Mouse (Mus musculus) heart, embryonic 14.5 days (tissue): ENCODE data around the gene Arid5b. TPM values are rescaled to one million over a fixed set of nuclear protein-coding genes. Genes with fewer than 3 reads are reported as not detected.

ENCODE experiments used
- ATAC-seq: fragments of 200-750 bp; cut with Nextera tagmentation; 2 replicates; pipeline ENCODE4 v1.8.0; 2017; ENCODE audit warnings: low read depth, moderate TSS enrichment; ENCODE audit not compliant: insufficient number of reproducible peaks, insufficient read depth, low FRiP score
- H3K27ac ChIP-seq, 2 experiments: fragments of 200-500 bp in 1 of 2; fragments of 300-500 bp in 1 of 2; sonication (generic) in 1 of 2; replicated peaks in 1 of 2; 2 replicates each; pipeline ENCODE4 v1.5.1; 2012 to 2014; ENCODE audit warnings: low read depth in 2 of 2, low read length in 2 of 2, control low read depth in 1 of 2, mild to moderate bottlenecking in 1 of 2, mixed read lengths in 1 of 2; ENCODE audit not compliant: control insufficient read depth in 1 of 2, insufficient read depth in 1 of 2
- H3K27me3 ChIP-seq: fragments of 300-500 bp; sonication (generic); 2 replicates; pipeline ENCODE4 v1.6.1; 2014; ENCODE audit warnings: mild to moderate bottlenecking, low read length, control low read depth; ENCODE audit not compliant: control insufficient read depth, insufficient read depth
- H3K36me3 ChIP-seq: fragments of 300-500 bp; sonication (generic); 2 replicates; pipeline ENCODE4 v1.6.1; 2014; ENCODE audit warnings: mild to moderate bottlenecking, control low read depth, low read length, mixed read lengths; ENCODE audit not compliant: control insufficient read depth, insufficient read depth
- H3K4me1 ChIP-seq, 2 experiments: fragments of 200-500 bp in 1 of 2; fragments of 300-500 bp in 1 of 2; sonication (generic) in 1 of 2; 2 replicates each; pipeline ENCODE4 v1.6.1; 2012 to 2014; ENCODE audit warnings: low read length in 2 of 2, control low read depth in 1 of 2, mixed read lengths in 1 of 2; ENCODE audit not compliant: control insufficient read depth in 2 of 2, insufficient read depth in 2 of 2
- H3K4me2 ChIP-seq: fragments of 300-500 bp; sonication (generic); 2 replicates; pipeline ENCODE4 v1.6.1; 2014; ENCODE audit warnings: mild to moderate bottlenecking, low read length
- H3K4me3 ChIP-seq, 2 experiments: fragments of 200-500 bp in 1 of 2; fragments of 300-500 bp in 1 of 2; sonication (generic) in 1 of 2; 2 replicates each; pipeline ENCODE4 v1.5.1; 2012 to 2014; ENCODE audit warnings: low read length in 2 of 2, mild to moderate bottlenecking in 2 of 2, control low read depth in 1 of 2, low read depth in 1 of 2, moderate library complexity in 1 of 2; ENCODE audit not compliant: control insufficient read depth in 1 of 2, insufficient read depth in 1 of 2
- H3K9ac ChIP-seq: fragments of 300-500 bp; sonication (generic); 2 replicates; pipeline ENCODE4 v1.6.1; 2014; ENCODE audit warnings: mild to moderate bottlenecking, low read length
- H3K9me3 ChIP-seq: fragments of 300-500 bp; sonication (generic); 2 replicates; pipeline ENCODE4 v1.6.1; 2016; ENCODE audit warnings: low read length, control low read depth; ENCODE audit not compliant: control insufficient read depth
- WGBS: fragments of 180-500 bp; shearing (Covaris S2); extraction: QIAGEN DNeasy Blood & Tissue Kit; methylation state at CpG from one replicate; pipeline ENCODE4 v1.1.7; 2014; 5-methylcytosine and 5-hydroxymethylcytosine counted together
- polyA plus RNA-seq: library from polyadenylated mRNA; unstranded; fragments of >200 nt; fragmentation: Nextera tagmentation; extraction: Ambion mirVana; gene quantifications from 2 replicates; pipeline ENCODE4 v1.2.1, GENCODE M21; 2014

Gene Arid5b
- polyA plus RNA-seq, 1 experiment from 2014 or later: 23.0 TPM

DNA sequence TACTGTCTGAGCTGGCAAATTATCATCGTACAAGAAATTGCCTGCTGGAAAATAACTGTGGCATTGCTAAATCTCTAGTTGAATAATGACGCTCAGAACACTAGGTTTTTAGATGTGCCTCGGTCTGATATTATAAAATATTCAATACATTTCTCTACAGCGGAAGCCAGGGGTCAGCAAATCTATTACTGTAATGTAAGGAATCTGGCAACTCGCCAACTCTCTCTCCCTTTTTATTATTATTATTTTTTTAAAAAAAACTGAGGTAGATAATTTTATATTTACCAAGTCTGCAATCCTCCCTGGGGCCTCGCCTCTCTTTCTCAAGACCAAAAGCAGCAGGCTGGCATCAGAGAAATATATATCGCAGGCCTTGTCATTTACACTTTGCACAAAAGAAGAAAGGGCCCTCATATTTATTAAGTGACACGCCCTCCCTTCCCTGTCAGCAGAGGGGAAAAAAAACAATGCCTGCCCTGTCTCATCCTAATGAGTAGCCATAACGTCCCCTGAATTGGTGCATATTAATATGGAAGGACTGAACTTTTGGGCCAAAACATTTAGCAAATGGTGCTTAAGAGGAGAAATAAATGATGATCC is 172.1 kb downstream of the Arid5b start:
- no peak for ATAC-seq
- H3K4me3 ChIP-seq: no peak overlapping the region
- no peaks in the 10 kb centered on the region for H3K9me3 ChIP-seq
- WGBS: 69% methylated on average over 9 of the region's 9 CpGs
- no peaks in the 10 kb centered on the region for H3K27me3 ChIP-seq
- H3K4me1 ChIP-seq: peaks cover 18 to 53% of the 10 kb centered on the region in 2 experiments
- no peak overlapping the region for H3K9ac ChIP-seq
- H3K4me2 ChIP-seq: no peak overlapping the region
- H3K27ac ChIP-seq: no peak overlapping the region; a peak in 1 of 4 replicates
- H3K36me3 ChIP-seq: peaks cover 8% of the 10 kb centered on the region

DNA sequence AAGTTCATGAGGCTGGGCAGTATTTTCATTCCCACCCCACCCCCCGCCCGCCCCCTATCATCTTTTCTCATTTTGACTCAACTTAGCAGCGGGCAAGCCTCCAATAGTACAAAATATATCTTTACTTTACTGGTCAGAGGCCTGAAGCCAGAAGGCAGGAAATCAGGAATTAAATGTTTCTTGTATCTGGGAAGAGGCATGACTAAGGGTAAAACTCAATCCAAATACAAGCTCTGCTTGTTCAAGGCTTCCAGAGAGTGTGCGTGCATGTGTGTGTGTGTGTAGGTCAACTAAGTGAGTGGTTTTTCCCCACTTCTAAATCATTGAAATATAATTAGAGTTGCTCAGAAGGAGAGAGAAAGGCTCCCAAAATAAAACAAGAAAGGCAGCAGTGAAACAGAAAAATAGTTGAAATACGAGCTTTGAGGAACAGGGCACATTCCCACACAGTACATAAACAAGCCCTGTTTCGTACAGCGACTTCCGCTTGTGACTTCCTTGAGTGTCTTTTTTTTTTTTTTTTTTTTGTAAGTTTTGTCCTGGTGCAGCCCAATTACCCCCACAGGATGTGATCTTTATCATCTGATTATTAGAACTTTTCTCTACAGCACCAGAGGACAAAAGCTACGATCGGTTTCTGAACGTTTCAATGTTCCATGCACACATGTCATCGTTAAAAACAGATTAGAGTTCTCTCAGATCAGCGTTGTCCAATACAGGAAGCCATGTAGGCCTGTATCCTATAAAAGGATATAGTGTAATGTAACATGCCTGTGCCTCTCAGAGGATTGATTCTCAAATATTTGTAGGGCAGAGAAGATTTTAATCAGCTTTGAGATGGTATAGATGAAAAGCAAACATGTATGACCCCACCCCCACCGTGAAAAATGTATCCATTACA is 173.4 kb downstream of the Arid5b start:
- ATAC-seq: no peak
- no peak overlapping the region; the same call in 1 of the 2 replicates for H3K9ac ChIP-seq
- H3K4me3 ChIP-seq: no peak overlapping the region
- peak overlapping the region; percentile 76 to 79 for H3K27ac ChIP-seq
- H3K9me3 ChIP-seq: no peaks in the 10 kb centered on the region
- H3K36me3 ChIP-seq: peaks cover 21% of the 10 kb centered on the region
- no peak overlapping the region for H3K4me2 ChIP-seq
- WGBS: 57% methylated on average over 14 of the region's 14 CpGs
- no peaks in the 10 kb centered on the region for H3K27me3 ChIP-seq
- peaks cover 18 to 46% of the 10 kb centered on the region in 2 experiments for H3K4me1 ChIP-seq

DNA sequence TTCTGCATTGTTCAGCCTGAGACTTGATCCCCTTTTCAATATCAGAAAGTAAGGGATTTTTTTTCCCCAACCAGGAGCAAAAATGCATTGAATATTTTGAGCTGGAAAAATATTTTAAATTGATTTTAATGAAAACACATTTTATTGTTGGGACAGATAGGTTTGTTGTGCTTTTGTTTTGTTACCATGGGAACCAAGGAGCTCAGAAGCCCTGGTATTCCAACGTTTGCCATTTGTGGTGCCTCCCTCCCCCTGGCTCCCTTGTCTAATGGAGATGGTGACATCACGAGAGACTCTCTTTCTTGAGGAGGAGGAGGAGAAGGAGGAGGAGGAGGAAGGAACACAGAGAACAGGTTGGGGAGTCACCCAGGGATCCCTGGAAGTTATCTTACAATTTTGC is 174.1 kb downstream of the Arid5b start:
- ATAC-seq: no peak
- H3K4me3 ChIP-seq: no peak overlapping the region
- no peak overlapping the region; the same call in 1 of the 2 replicates for H3K9ac ChIP-seq
- WGBS: 8% methylated on average over 2 of the region's 2 CpGs
- peaks cover 18 to 46% of the 10 kb centered on the region in 2 experiments for H3K4me1 ChIP-seq
- 0 out of 2 replicates have a peak overlapping the region, but pooled peaks have one; percentile 4 for H3K4me2 ChIP-seq
- H3K27ac ChIP-seq: peak overlapping the region; percentile 62 to 76; a peak in 3 of 4 replicates
- peaks cover 27% of the 10 kb centered on the region for H3K36me3 ChIP-seq
- H3K27me3 ChIP-seq: no peaks in the 10 kb centered on the region
- H3K9me3 ChIP-seq: no peaks in the 10 kb centered on the region

DNA sequence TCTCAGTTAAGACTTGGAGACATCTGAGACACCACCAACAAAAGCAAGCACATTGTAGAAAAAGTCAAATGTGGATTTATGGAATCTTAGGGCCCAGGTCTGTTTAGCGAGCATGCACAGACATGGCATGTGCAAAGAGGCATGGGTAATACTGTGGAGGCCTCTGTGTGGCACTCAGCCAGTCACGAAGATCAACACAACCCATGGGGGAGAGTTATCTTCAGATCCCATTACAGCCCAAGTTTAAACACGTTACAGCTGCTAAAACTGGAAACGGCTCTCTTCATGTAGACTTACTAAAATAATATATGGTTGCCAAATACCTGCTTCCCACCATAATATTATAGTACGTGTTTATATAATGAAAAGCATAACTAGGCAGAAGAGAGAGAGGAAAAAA is 174.6 kb downstream of the Arid5b start:
- Histone ChIP-seq H3K27me3 (no peaks in the 10 kb centered on the region), H3K27ac (peak overlapping the region; percentile 69 to 76), H3K36me3 (peaks cover 32% of the 10 kb centered on the region), H3K4me2 (0 out of 2 replicates have a peak overlapping the region, but pooled peaks have one; percentile 4), H3K9me3 (no peaks in the 10 kb centered on the region), H3K4me3 (no peak overlapping the region), H3K4me1 (peaks cover 18 to 46% of the 10 kb centered on the region in 2 experiments), H3K9ac (no peak overlapping the region)
- 0 out of 2 replicates have a peak, but pooled peaks have one; percentile 72 for ATAC-seq
- WGBS: 25% methylated on average over 5 of the region's 5 CpGs

DNA sequence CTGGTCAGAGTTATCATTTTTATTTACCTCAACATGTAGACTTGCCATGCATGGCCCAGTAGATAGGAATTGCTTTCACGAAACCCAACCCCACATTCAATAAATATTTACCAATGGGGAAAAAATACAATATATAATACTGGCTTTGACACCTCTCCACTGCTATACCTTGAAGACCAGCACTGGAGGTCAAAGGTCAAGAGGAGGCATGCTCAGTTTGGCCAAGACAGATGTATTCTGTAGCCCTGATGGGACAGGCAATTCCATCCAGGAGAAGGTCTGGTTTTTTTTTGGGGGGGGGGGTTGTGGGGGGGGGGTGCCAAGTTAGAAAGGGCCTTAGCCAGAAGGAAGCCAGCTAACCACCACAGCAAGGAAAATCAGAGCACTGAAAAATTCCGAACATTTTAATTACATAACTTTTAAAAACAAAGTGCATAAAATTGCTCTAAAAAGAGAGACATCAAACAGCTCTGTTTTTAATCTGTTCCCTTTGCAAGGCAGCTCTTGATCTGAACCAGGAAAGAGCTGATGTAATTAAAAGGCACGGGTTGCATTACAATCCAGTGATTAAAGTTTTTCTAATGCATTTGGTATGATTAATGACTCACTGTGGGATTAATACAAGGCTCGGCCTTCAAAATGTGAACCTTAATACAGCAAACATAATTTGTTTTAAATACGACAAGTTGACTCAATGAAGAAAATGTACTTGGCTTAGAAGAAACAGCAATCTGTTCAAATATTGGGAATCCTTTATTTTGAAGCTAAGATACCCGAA is 175.3 kb downstream of the Arid5b start:
- Histone ChIP-seq H3K36me3 (peaks cover 39% of the 10 kb centered on the region), H3K27ac (peak overlapping the region; percentile 37 to 76; a peak in 3 of 4 replicates), H3K9me3 (no peaks in the 10 kb centered on the region), H3K4me2 (no peak overlapping the region), H3K4me3 (no peak overlapping the region), H3K27me3 (no peaks in the 10 kb centered on the region), H3K4me1 (peaks cover 18 to 46% of the 10 kb centered on the region in 2 experiments), H3K9ac (no peak overlapping the region)
- 78% methylated on average over 6 of the region's 6 CpGs for WGBS
- no peak for ATAC-seq

DNA sequence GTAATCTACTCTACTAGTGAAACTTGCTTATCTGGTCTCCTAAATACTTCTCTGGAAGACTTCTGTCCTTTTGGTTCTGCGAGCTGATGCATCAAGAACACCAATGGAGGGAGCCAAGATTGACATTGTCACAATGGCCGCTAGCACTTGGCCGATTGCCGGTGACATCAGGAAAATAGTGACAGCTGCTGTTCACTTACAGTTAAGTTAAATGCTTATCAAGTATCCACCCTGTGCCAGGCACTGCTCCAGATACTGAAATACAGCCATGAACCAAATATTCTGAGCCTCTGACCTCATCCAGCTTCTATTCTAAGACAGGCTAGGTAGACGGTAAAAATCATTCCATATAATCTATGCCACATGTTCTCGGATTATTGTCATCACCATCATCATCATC is 176.0 kb downstream of the Arid5b start:
- H3K4me1 ChIP-seq: peaks cover 15 to 46% of the 10 kb centered on the region in 2 experiments
- H3K9ac ChIP-seq: no peak overlapping the region
- ATAC-seq: no peak
- peaks cover 43% of the 10 kb centered on the region for H3K36me3 ChIP-seq
- H3K9me3 ChIP-seq: no peaks in the 10 kb centered on the region
- no peak overlapping the region for H3K4me2 ChIP-seq
- H3K27me3 ChIP-seq: no peaks in the 10 kb centered on the region
- no peak overlapping the region for H3K4me3 ChIP-seq
- H3K27ac ChIP-seq: peak overlapping the region; percentile 37 to 59; a peak in 3 of 4 replicates
- WGBS: 44% methylated on average over 6 of the region's 6 CpGs

DNA sequence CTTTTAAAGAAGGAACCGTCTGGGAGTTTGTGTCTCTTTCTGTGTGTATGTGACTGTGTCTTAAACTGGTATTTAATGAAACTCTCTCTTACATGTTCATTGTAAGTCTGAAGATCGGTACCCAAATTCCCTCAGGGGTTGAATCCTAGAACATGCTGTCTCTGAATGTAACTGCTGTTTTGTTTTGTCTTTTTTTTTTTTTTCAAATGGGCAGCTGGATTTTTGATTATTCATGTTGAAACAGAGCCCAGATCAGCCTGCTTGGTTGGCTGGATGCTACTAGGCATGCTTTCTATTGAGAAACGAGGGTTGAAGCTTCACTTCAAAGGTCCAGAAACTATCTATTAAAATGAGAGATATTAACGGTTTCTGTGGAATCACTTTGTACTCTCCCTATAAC is 177.3 kb downstream of the Arid5b start:
- H3K9me3 ChIP-seq: no peaks in the 10 kb centered on the region
- H3K4me3 ChIP-seq: no peak overlapping the region
- H3K9ac ChIP-seq: no peak overlapping the region
- no peak overlapping the region for H3K27ac ChIP-seq
- ATAC-seq: no peak
- H3K36me3 ChIP-seq: peaks cover 56% of the 10 kb centered on the region
- 79% methylated on average over 4 of the region's 4 CpGs for WGBS
- peaks cover 15 to 43% of the 10 kb centered on the region in 2 experiments for H3K4me1 ChIP-seq
- H3K27me3 ChIP-seq: no peaks in the 10 kb centered on the region
- H3K4me2 ChIP-seq: no peak overlapping the region
